Mouse (Mus musculus) erythroblast, embryonic 14.5 days (primary cell): ENCODE measurements around the gene Hist2h2aa2. TPM values are rescaled to one million over a fixed set of nuclear protein-coding genes. Genes with fewer than 3 reads are reported as not detected.
A peak's percentile ranks its signal among the peaks of the same experiment; 100 is the strongest.

Source experiments
- H3K27me3 ChIP-seq: 2 replicates; pipeline ENCODE4 v1.6.1; 2012; ENCODE audit warnings: inconsistent platforms; ENCODE audit not compliant: control insufficient read depth
- H3K36me3 ChIP-seq: 2 replicates; pipeline ENCODE4 v1.6.1; 2012; ENCODE audit warnings: mild to moderate bottlenecking, inconsistent platforms; ENCODE audit not compliant: control insufficient read depth
- H3K4me1 ChIP-seq: 2 replicates; pipeline ENCODE4 v1.6.1; 2012; ENCODE audit warnings: inconsistent platforms; ENCODE audit not compliant: control insufficient read depth
- H3K4me3 ChIP-seq: replicated peaks from 2 replicates; pipeline ENCODE3; 2012; ENCODE audit warnings: moderate library complexity, mild to moderate bottlenecking, inconsistent platforms
- H3K9me3 ChIP-seq: 2 replicates; pipeline ENCODE4 v1.6.1; 2012; ENCODE audit warnings: low read length, inconsistent platforms, mixed read lengths; ENCODE audit not compliant: control insufficient read depth
- GATA1 ChIP-seq: IDR thresholded peaks from 2 replicates; pipeline ENCODE4 v1.6.1; 2012; ENCODE audit warnings: low read length, inconsistent platforms, mixed read lengths
- TAL1 ChIP-seq: IDR thresholded peaks from 3 replicates; pipeline ENCODE4 v1.6.1; 2012; ENCODE audit warnings: low read length, inconsistent platforms, mixed read lengths
- polyA plus RNA-seq: library from polyadenylated mRNA; stranded (reverse); fragments of >175 nt; gene quantifications from 2 replicates; pipeline ENCODE4 v1.2.3, GENCODE M21; 2012

Gene Hist2h2aa2
- polyA plus RNA-seq, 1 experiment = 64.0 TPM

DNA sequence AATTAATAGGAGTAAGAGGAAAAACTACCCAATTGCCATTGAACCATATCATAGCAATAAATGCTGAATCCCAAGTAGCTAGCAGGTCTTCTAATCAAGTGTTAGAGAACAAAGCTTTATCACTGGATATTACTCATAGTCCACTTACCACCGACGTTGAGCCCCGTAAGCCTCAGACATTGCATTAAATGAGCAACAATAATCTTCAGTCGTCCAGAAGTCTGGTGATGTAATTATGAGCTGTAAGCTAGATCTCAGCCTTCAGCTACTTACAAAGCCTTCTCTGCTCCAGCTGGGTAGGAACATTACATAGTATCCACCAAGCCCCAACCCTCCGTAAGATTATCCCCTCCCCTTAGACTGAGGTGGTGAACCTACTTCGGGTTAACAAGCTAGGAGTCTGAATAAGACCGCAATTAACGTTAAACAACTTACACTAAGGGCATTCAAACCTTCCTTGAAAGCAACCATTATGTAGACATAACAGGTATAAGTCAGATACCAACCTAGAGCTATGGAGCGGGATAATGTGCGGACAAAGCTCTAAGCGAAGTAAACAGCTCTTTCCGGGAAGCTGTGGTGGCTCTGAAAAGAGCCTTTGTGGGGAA, 2.1 kb downstream of the Hist2h2aa2 start:
- Histone ChIP-seq H3K4me3 (peak overlapping the region; percentile 65), H3K27me3 (no peaks in the 10 kb centered on the region), H3K36me3 (peaks cover 13% of the 10 kb centered on the region)

DNA sequence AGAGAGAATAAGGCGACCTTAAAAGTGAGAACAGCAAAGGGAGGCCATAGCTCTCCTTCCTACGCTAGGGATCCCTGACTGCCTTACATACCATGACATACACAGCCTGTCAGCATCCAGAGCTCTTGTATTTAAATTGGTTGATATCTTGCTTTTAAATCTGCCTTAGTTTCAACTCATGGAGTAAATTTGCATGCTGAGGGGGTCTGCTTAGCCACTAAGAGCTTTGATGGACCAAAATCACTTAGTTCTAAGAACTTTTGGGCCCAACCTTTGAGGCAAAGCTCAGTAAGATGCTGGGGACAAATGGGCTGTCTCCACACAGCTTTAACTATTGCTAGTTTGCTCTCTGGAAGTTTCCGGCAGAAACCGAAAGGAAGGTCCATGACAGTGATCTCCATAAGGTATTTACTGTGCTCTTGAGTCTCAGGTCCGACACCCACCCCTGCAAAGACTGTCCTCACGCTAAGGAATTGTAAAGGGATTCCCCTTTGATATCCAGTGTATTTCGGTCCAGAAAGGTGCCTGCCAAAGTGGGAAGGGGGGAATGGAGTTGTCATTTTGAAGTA, 2.7 kb downstream of the Hist2h2aa2 start:
- Histone ChIP-seq H3K4me3 (peak overlapping the region; percentile 65), H3K36me3 (peaks cover 12% of the 10 kb centered on the region), H3K9me3 (no peaks in the 10 kb centered on the region), H3K27me3 (no peaks in the 10 kb centered on the region), H3K4me1 (peaks cover 52% of the 10 kb centered on the region)
- TF ChIP-seq TAL1 = no peak

More for the DNA sequence above, 2.1 kb downstream of the Hist2h2aa2 start:
- peaks cover 56% of the 10 kb centered on the region for H3K4me1 ChIP-seq
- TF ChIP-seq GATA1 (no peak), TAL1 (no peak)
- H3K9me3 ChIP-seq = no peaks in the 10 kb centered on the region

DNA sequence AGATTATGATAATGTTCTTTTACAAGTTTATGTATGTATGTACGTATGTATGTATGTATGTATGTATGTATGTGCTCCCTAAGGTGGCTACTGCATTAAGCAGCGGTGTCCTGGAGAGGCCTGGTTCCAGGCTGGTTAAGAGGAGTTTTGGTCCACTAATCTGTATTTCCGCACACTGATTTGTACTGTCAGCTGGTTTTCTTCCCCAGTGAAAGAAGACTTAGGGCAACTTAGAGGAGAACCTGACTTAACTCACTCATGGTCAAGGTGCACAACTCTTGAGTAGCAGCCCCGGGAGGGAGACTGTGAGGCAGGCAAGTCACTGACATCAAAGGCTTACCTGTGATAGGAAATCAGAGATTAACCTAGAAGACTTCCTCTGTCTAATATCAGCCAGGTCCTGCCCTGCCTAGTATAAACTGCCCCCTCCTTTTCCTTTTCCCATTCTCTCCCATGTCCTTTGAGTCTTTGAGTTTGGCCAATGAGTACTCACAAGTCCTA, 3.2 kb downstream of the Hist2h2aa2 start:
- Histone ChIP-seq H3K9me3 (no peaks in the 10 kb centered on the region), H3K4me3 (peak overlapping the region; percentile 65), H3K27me3 (no peaks in the 10 kb centered on the region), H3K4me1 (peaks cover 52% of the 10 kb centered on the region), H3K36me3 (peaks cover 8% of the 10 kb centered on the region)
- TF ChIP-seq GATA1 (no peak), TAL1 (no peak)

DNA sequence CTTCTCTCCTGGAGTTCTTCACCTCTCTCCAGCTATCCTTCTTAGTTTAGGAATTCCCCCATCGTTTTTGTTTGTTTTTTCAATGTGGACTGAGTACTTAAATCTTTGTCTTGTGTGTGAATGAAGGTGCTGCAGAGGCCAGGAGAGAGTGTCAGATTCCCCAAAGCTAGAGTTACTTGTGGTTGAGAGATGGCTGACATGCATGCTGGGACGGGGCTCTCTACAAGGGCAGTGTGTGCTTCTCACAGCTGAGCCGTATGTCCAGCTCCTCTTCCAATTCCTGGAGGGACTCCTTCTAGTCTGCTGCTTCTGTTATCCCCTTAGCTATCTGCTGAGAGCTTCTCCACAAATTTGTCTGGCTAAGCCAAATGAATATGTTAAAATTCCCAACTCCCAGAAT, 4.2 kb downstream of the Hist2h2aa2 start:
- Histone ChIP-seq H3K9me3 (no peaks in the 10 kb centered on the region), H3K27me3 (no peaks in the 10 kb centered on the region), H3K4me3 (peak overlapping the region; percentile 65), H3K36me3 (peaks cover 2% of the 10 kb centered on the region; the same call in 1 of the 2 replicates), H3K4me1 (peaks cover 49% of the 10 kb centered on the region)
- TF ChIP-seq TAL1 = no peak

- Histone ChIP-seq H3K4me1 (peaks cover 44% of the 10 kb centered on the region), H3K4me3 (peak overlapping the region; percentile 65), H3K27me3 (no peaks in the 10 kb centered on the region), H3K9me3 (no peaks in the 10 kb centered on the region), H3K36me3 (peaks cover 2% of the 10 kb centered on the region; the same call in 1 of the 2 replicates)
- TF ChIP-seq TAL1 (no peak), GATA1 (no peak)
Observed at GRCm38 (mm10) chr3:96234914-96235313, 5.2 kb downstream of the Hist2h2aa2 start.

- TF ChIP-seq TAL1 (no peak), GATA1 (no peak)
- Histone ChIP-seq H3K36me3 (peaks cover 19% of the 10 kb centered on the region), H3K9me3 (no peaks in the 10 kb centered on the region), H3K27me3 (no peaks in the 10 kb centered on the region), H3K4me1 (peaks cover 41% of the 10 kb centered on the region), H3K4me3 (no peak overlapping the region)
Observed at GRCm38 (mm10) chr3:96231758-96232120, 8.3 kb downstream of the Hist2h2aa2 start.

- Histone ChIP-seq H3K36me3 (peaks cover 22% of the 10 kb centered on the region), H3K4me1 (peaks cover 42% of the 10 kb centered on the region), H3K4me3 (no peak overlapping the region), H3K9me3 (no peaks in the 10 kb centered on the region), H3K27me3 (no peaks in the 10 kb centered on the region)
- no peak for TF ChIP-seq TAL1
Observed at GRCm38 (mm10) chr3:96230910-96231757, 8.9 kb downstream of the Hist2h2aa2 start.

DNA sequence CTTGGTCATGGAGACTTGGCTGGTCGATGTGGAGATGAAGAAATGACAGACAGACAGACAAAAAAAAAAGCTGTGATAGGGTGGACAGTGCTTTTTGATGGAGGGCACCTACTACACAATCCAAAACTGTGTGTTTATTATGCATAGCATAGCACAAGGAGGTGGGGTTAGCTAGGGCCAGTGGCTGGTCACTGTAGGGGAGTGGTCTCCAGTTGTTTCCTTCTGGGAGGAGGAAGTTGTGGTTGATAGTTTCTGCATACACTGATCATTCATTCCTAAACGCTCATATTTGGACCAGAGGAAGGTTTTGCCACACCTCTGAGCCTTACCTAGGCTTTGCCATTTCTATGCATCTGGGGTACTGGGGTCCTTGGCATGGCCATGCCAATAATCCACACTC, 9.7 kb downstream of the Hist2h2aa2 start:
- Histone ChIP-seq H3K4me3 (no peak overlapping the region), H3K27me3 (no peaks in the 10 kb centered on the region), H3K36me3 (peaks cover 26% of the 10 kb centered on the region), H3K9me3 (no peaks in the 10 kb centered on the region), H3K4me1 (peaks cover 43% of the 10 kb centered on the region)
- TF ChIP-seq GATA1 (no peak), TAL1 (no peak)

DNA sequence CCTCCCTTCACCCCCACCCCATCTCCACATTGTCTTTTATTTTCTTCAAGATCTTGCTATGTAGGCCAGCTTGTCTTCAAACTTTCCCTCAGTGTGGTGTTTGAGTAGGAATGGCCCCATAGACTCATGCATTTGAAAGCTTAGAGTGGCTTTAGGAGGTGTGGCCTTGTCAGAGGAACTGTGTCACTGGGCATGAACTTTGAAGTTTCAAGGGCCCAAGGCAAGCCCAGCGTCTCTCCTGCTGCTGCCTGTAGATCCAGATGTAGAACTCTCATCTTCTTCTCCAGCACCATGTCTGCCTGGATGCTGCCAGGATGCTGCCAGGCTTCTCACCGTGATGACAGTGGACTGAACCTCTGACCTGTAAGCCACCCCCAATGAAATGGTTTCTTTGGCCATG, 11.2 kb downstream of the Hist2h2aa2 start:
- TF ChIP-seq GATA1 = no peak
- no peak for TF ChIP-seq TAL1
- H3K9me3 ChIP-seq = no peaks in the 10 kb centered on the region
- H3K4me3 ChIP-seq = no peak overlapping the region
- H3K4me1 ChIP-seq = peaks cover 53% of the 10 kb centered on the region
- H3K36me3 ChIP-seq = peaks cover 42% of the 10 kb centered on the region
- no peaks in the 10 kb centered on the region for H3K27me3 ChIP-seq
